Mouse (Mus musculus) myocyte (in vitro differentiated cells): Measurements from ENCODE around the gene Tiam1. TPM values are rescaled to one million over a fixed set of nuclear protein-coding genes. Genes with fewer than 3 reads are reported as not detected.

Experiments
- H3K27me3 ChIP-seq: one replicate; pipeline ENCODE4 v1.6.1; 2011; ENCODE audit not compliant: control insufficient read depth, insufficient read depth, insufficient read length
- H3K36me3 ChIP-seq: one replicate; pipeline ENCODE4 v1.6.1; 2011; ENCODE audit not compliant: control insufficient read depth, insufficient read depth
- H3K4me2 ChIP-seq: one replicate; pipeline ENCODE4 v1.6.1; 2011; ENCODE audit warnings: low read depth, control low read depth
- H3K4me3 ChIP-seq: one replicate; pipeline ENCODE4 v1.5.1; 2011; ENCODE audit warnings: mild to moderate bottlenecking, control low read depth, moderate library complexity
- H3K79me2 ChIP-seq: one replicate; pipeline ENCODE4 v1.6.1; 2011; ENCODE audit not compliant: control insufficient read depth, insufficient read depth
- H3ac ChIP-seq: one replicate; pipeline ENCODE4 v1.6.1; 2011; ENCODE audit not compliant: control insufficient read depth, insufficient read length
- CEBPB ChIP-seq: IDR thresholded peaks from 2 replicates; pipeline ENCODE4 v1.6.1; 2011; ENCODE audit warnings: mild to moderate bottlenecking, moderate library complexity; ENCODE audit not compliant: poor library complexity, insufficient read depth, severe bottlenecking
- E2F4 ChIP-seq: IDR thresholded peaks from one replicate; pipeline ENCODE4 v1.6.1; 2011; ENCODE audit warnings: mild to moderate bottlenecking, control low read depth, moderate library complexity; ENCODE audit not compliant: insufficient read depth
- MAX ChIP-seq: IDR thresholded peaks from one replicate; pipeline ENCODE4 v1.6.1; 2011; ENCODE audit warnings: low read depth, mild to moderate bottlenecking, control low read depth
- MYOD1 ChIP-seq, 3 experiments: IDR thresholded peaks; one replicate each; pipeline ENCODE4 v1.6.1; 2011; ENCODE audit warnings: control low read depth in 2 of 3, low read depth in 2 of 3, mild to moderate bottlenecking in 2 of 3, moderate library complexity in 1 of 3; ENCODE audit not compliant: insufficient read length in 2 of 3, control insufficient read depth in 1 of 3
- MYOG ChIP-seq, 3 experiments: IDR thresholded peaks; one replicate each; pipeline ENCODE4 v1.6.1; 2011; ENCODE audit warnings: control low read depth in 2 of 3, low read depth in 2 of 3, mild to moderate bottlenecking in 2 of 3; ENCODE audit not compliant: insufficient read length in 2 of 3, control insufficient read depth in 1 of 3, insufficient read depth in 1 of 3
- POLR2A ChIP-seq: IDR thresholded peaks from one replicate; pipeline ENCODE4 v1.6.1; 2011; ENCODE audit warnings: low read depth, mild to moderate bottlenecking, control low read depth, moderate library complexity; ENCODE audit not compliant: insufficient read length
- POLR2AphosphoS2 ChIP-seq: IDR thresholded peaks from one replicate; pipeline ENCODE4 v1.6.1; 2011; ENCODE audit warnings: low read depth, control low read depth; ENCODE audit not compliant: insufficient read length
- REST ChIP-seq: IDR thresholded peaks from one replicate; pipeline ENCODE4 v1.6.1; 2011; ENCODE audit warnings: mild to moderate bottlenecking, control low read depth, moderate library complexity; ENCODE audit not compliant: insufficient read depth, insufficient read length
- SRF ChIP-seq: IDR thresholded peaks from one replicate; pipeline ENCODE4 v1.6.1; 2011; ENCODE audit warnings: low read depth; ENCODE audit not compliant: control insufficient read depth, insufficient read length
- TCF12 ChIP-seq: IDR thresholded peaks from one replicate; pipeline ENCODE4 v1.6.1; 2011; ENCODE audit warnings: mild to moderate bottlenecking, control low read depth; ENCODE audit not compliant: poor library complexity, insufficient read depth, severe bottlenecking
- TCF3 ChIP-seq: IDR thresholded peaks from one replicate; pipeline ENCODE4 v1.6.1; 2011; ENCODE audit warnings: low read depth, control low read depth; ENCODE audit not compliant: insufficient read length
- USF1 ChIP-seq: IDR thresholded peaks from one replicate; pipeline ENCODE4 v1.6.1; 2011; ENCODE audit warnings: low read depth, mild to moderate bottlenecking, control low read depth, moderate library complexity
- polyA plus RNA-seq: library from polyadenylated mRNA; unstranded; fragments of >200 nt; fragmentation: generic; extraction: Trizol; gene quantifications from one replicate; pipeline ENCODE4 v1.2.1, GENCODE M21; 2012; ENCODE audit warnings: missing spikeins

The Tiam1 gene
- polyA plus RNA-seq, 1 experiment, result 2.2 TPM

- H3K4me3 ChIP-seq, result no peak overlapping the region
- H3K4me2 ChIP-seq, result no peak overlapping the region
- no peaks in the 10 kb centered on the region for H3K27me3 ChIP-seq
- H3K36me3 ChIP-seq, result no peaks in the 10 kb centered on the region
- no peak for TF ChIP-seq SRF
- TF ChIP-seq POLR2AphosphoS2, result no peak
- H3ac ChIP-seq, result no peak overlapping the region
- no peaks in the 10 kb centered on the region for H3K79me2 ChIP-seq
These were observed 271.3 kb downstream of the Tiam1 start for GRCm38 (mm10) chr16:89872011-89872942.

- Histone ChIP-seq H3ac (no peak overlapping the region), H3K79me2 (no peaks in the 10 kb centered on the region), H3K4me2 (no peak overlapping the region), H3K27me3 (no peaks in the 10 kb centered on the region), H3K4me3 (no peak overlapping the region), H3K36me3 (no peaks in the 10 kb centered on the region)
- TF ChIP-seq MYOD1 (IDR thresholded peaks at IDR 0.05; ENCODE audit: control insufficient read depth in 1 of 3, insufficient read length in 2 of 3, low read depth in 2 of 3), result no peak
- TF ChIP-seq REST, result no peak
- TF ChIP-seq MAX, result no peak
- no peak for TF ChIP-seq SRF
- TF ChIP-seq POLR2A, result no peak
- no peak for TF ChIP-seq TCF12
- no peak for TF ChIP-seq MYOG (IDR thresholded peaks at IDR 0.05; ENCODE audit: control insufficient read depth in 1 of 3, insufficient read depth in 1 of 3, insufficient read length in 2 of 3, low read depth in 2 of 3)
- TF ChIP-seq TCF3, result no peak
- no peak for TF ChIP-seq E2F4
- no peak for TF ChIP-seq CEBPB
- TF ChIP-seq POLR2AphosphoS2, result no peak
- no peak for TF ChIP-seq USF1
These were observed 272.2 kb downstream of the Tiam1 start for GRCm38 (mm10) chr16:89871382-89871781.

- no peak for TF ChIP-seq TCF12
- no peak for TF ChIP-seq E2F4
- TF ChIP-seq MYOG (IDR thresholded peaks at IDR 0.05; ENCODE audit: control insufficient read depth in 1 of 3, insufficient read depth in 1 of 3, insufficient read length in 2 of 3, low read depth in 2 of 3), result no peak
- TF ChIP-seq CEBPB, result no peak
- no peak for TF ChIP-seq SRF
- no peak for TF ChIP-seq POLR2AphosphoS2
- no peak for TF ChIP-seq USF1
- no peak for TF ChIP-seq MYOD1 (IDR thresholded peaks at IDR 0.05; ENCODE audit: control insufficient read depth in 1 of 3, insufficient read length in 2 of 3, low read depth in 2 of 3)
- no peak for TF ChIP-seq MAX
- no peak for TF ChIP-seq POLR2A
- no peak for TF ChIP-seq TCF3
- no peak for TF ChIP-seq REST
- no peak overlapping the region for H3K4me2 ChIP-seq
- no peaks in the 10 kb centered on the region for H3K27me3 ChIP-seq
- no peak overlapping the region for H3K4me3 ChIP-seq
- H3ac ChIP-seq, result no peak overlapping the region
- H3K36me3 ChIP-seq, result no peaks in the 10 kb centered on the region
- H3K79me2 ChIP-seq, result no peaks in the 10 kb centered on the region
These were observed 273.5 kb downstream of the Tiam1 start for GRCm38 (mm10) chr16:89870059-89870458.

GRCm38 (mm10) chr16:89868502-89868901 is 275.1 kb downstream of the Tiam1 start:
- Histone ChIP-seq H3ac (no peak overlapping the region), H3K27me3 (no peaks in the 10 kb centered on the region), H3K4me2 (no peak overlapping the region), H3K36me3 (no peaks in the 10 kb centered on the region), H3K79me2 (no peaks in the 10 kb centered on the region), H3K4me3 (no peak overlapping the region)
- TF ChIP-seq USF1, result no peak
- TF ChIP-seq POLR2A, result no peak
- TF ChIP-seq E2F4, result no peak
- TF ChIP-seq TCF3, result no peak
- no peak for TF ChIP-seq TCF12
- TF ChIP-seq CEBPB, result no peak
- no peak for TF ChIP-seq MAX
- no peak for TF ChIP-seq MYOD1 (IDR thresholded peaks at IDR 0.05; ENCODE audit: control insufficient read depth in 1 of 3, insufficient read length in 2 of 3, low read depth in 2 of 3)
- no peak for TF ChIP-seq MYOG (IDR thresholded peaks at IDR 0.05; ENCODE audit: control insufficient read depth in 1 of 3, insufficient read depth in 1 of 3, insufficient read length in 2 of 3, low read depth in 2 of 3)
- no peak for TF ChIP-seq REST
- TF ChIP-seq SRF, result no peak
